Mouse (Mus musculus) granulocyte monocyte progenitor cell, adult 5-6 weeks (primary cell): ENCODE results near the gene Xpo4. TPM values are rescaled to one million over a fixed set of nuclear protein-coding genes. Genes with fewer than 3 reads are reported as not detected.
A peak's percentile ranks its signal among the peaks of the same experiment; 100 is the strongest.

Source experiments
- ATAC-seq: replicated peaks from 2 replicates; pipeline ENCODE4 v1.8.0; 2016; ENCODE audit warnings: mild to moderate bottlenecking, moderate TSS enrichment, inconsistent platforms; ENCODE audit not compliant: poor library complexity, severe bottlenecking
- total RNA-seq, 2 experiments: library from RNA; stranded (forward) in 1 of 2; stranded (reverse) in 1 of 2; fragments of 200-712, 200-1000 nt in 1 of 2; fragments of >200 nt in 1 of 2; fragmentation: Nextera tagmentation in 1 of 2; gene quantifications; 2 replicates each; pipeline ENCODE4 v1.2.3; 2014 to 2017

The Xpo4 gene
- total RNA-seq, 2 experiments from 2014 or later = 23.6 to 41.7 TPM

DNA sequence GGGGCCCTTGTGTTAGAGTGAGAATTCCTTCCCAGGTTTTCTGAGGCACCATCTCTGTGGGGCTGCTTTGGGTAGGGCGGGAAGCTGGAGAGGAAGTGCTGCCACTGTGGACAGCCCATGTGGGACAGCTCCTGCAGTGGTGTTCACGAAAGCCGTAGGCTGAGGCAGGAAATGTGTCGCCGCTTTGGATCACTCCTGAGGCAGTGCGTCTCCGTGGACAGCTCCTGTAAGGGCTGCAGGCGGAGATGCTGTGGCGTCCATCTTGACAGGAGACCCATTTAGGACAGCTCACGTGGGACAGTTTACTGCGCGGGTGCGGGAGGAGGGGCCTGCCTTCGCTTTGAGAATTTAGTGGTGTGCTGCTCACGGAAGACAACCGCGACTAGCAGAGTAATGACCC, 119.7 kb downstream of the Xpo4 start:
- ATAC-seq = no peak

DNA sequence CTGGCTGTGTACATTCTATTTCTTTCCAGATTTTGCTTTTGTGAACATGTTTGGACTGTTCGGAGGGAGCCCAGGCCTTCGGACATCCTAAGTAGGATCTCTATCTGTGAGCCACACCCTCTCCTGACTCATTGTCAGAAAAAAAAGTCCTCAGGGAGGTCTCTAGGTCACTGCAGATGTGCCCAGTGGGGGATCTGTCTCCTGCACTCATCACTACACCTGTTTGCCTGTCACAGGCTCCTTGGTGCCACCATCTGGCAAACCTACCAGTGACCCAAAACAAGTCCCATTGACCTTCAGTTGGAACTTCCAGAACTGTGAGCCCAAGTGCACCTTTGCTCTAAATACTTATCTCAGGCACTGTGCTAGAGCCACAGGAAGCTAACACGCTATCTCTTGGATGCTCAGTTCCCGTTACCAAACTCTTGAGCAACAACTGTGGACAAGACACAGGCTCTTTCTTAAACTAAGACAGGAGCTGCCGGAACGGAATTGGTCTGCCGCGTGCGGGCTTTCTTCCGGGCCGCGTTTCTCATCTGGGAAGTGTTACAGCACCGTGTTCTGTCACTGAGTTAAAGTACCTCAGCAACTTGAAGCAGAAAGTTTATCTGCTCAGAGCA, 121.7 kb downstream of the Xpo4 start:
- ATAC-seq = peak; percentile 79

GRCm38 (mm10) chr14:57542231-57542630, 123.0 kb downstream of the Xpo4 start:
- ATAC-seq = 0 out of 2 replicates have a peak, but pooled peaks have one; percentile 23

DNA sequence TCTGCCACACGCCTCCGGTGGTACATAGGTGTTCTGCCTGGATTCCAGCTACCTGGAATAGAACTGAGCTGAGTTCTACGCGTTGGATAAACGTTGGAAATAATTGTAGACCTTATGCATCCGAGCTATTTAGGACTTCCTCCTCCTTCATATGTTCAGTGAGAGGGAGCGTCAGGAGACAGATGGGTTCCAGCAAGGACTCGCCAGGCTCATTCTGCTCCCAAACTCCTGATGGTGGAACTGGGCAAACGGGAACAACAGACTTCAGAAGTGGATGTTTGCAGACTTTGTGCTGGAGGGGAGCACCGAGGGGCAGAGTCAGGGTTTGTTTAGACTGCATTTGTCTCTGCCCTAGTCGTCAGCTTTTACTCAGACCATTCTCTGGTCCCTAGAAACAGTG, 124.5 kb downstream of the Xpo4 start:
- ATAC-seq = no peak

GRCm38 (mm10) chr14:57537261-57538015, 127.8 kb downstream of the Xpo4 start:
- peak; percentile 88 for ATAC-seq

- ATAC-seq = no peak
These were observed 128.4 kb downstream of the Xpo4 start for GRCm38 (mm10) chr14:57536820-57537219.

DNA sequence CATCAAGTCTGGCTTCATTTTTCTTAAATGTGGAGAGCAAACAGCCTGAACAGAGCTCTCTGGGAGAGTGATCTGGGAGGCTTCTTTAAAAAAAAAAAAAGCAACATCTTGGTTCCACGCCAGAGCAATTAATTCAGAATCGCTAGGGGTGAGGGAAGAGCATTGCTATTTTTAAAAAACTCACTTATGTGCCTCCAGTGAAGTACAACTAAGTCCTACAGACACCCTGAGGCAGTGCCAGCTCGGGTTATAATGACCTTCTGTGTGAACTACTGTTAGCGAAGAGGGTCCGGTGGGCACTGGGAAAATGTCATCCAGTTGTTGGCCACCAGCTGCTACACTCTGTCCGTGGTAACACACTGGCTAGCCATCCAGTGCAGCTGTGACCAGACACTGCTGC, 129.6 kb downstream of the Xpo4 start:
- no peak for ATAC-seq

GRCm38 (mm10) chr14:57534961-57535360, 130.3 kb downstream of the Xpo4 start:
- ATAC-seq = no peak

DNA sequence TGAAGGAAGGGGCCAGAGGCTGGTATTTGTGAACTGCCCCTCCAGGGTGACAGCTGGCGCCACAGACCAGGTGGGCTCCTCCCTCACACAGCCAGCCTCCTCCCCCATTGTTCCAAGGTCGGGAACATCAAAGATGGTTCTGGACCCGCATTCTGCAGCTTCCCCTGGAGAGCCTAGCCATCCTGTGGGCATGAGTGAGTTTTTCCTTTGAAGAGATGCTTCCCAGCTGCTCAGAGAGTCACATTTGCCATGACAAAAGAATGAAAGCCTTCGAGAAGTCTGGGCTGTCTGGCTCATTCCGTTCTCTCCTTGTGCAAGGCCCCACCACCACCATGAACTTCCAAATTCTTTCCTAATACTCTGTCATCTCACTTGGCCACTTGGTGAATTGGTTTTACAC, 130.9 kb downstream of the Xpo4 start:
- no peak for ATAC-seq

DNA sequence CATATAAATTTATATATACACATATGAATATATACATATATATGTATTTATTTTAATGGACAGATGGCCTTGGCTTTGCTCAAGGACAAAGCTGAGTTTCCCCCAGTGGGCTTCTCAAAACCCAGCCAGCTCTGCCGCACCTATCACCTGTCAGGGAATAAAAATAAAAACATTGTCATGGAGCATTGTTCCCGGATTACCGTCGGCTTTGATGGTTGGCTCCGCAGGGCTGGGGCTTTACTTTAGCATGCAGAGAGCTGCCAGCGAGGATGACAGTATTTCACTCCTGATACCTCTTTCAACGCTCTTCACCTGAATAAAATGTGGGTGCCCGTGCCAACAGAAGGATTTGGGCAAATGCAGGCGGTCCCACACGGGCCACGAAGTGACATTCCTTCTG, 131.4 kb downstream of the Xpo4 start:
- ATAC-seq = no peak

- peak; percentile 50 for ATAC-seq
These were observed 132.0 kb downstream of the Xpo4 start for GRCm38 (mm10) chr14:57533214-57533613.

GRCm38 (mm10) chr14:57532577-57532976, 132.7 kb downstream of the Xpo4 start:
- no peak for ATAC-seq

DNA sequence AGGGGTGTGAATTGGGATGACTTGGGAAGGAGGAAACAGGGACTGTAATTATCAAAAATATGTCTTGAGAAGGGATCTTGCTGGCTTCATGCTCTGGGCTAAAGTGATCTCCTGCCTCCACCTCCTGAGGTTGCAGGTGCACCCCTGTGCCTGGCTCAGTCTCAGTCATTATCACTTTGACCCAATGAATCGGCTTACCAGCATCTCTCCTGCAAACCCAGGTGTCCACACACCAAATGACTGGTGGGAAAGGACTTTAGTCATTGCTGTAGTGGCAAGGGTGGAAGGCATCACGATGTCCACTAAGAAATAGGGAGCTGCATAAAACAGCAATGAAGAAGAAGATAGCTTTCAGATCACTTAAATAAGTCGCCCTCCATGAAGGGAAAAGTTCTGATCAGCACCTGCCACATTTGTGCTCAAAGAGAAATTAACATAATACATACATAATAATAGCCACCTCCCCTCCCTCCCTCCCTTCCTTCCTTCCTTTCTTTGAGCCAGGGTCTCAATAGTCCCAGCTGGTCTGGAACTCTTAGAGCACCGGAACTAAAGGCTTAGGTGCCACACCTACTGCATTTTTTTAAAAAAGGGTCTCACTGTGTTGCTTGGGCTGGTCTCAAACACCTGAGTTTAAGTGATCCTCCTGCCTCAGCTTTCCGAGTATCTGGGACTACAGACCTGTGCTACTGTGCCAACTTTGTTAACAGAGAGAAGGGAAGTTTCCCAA, 135.3 kb downstream of the Xpo4 start:
- no peak for ATAC-seq

DNA sequence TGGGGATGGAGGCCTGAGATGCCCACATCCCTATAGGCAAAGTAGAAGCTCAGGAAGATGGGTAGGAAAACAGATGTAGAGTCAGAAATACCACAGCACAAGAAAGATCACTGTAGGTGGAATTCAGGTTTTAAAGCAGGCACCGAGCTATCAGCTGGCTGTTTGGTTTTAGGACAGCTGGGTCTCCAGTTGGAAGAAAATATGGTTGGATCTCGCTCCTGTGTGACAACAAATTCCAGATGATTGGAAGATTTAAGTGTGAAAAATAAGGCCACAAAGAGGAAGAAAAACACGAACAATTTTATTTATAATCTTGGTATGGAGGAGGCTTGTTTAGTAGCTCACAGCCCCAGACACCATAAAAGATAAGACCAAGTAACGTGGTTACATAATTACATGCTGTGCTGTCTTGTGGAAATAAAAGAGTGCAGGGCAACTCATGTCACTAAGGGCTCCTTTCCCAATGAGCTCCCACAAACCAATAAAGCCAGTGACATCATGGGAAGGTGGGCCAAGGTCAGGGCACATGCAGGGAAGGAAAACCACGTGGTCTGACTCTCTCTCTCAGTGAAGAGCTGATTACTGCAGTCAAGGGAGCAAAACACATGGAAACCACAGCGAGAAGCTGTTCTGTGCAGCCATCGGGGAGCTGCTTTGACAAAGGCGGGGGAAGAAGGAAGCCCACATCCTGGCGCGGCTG, 136.0 kb downstream of the Xpo4 start:
- peak; percentile 15 for ATAC-seq

DNA sequence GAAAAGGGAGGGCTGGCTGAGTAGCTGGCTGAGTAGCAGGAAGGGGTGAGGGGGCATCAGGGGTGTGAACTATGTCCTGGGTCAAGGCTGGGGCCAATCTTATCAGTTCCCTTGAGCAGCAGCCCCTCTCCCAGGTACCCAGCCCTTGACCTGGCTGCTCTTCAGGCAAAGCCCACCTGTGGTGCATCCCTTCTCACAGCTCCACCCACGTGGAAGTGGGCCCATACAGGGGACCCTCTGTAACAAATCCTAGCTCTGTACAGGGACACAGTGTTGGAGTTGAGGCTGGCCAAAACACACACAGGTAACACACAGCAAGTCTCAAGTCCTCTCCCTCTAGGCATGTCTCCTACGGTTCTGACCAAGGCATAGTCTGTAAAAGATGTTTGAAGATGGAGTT, 137.6 kb downstream of the Xpo4 start:
- ATAC-seq = no peak

Other genes with a start within 250 kb of the Xpo4 start
- gene Ift88, start 241.4 kb downstream of the Xpo4 start, total RNA-seq (2014; fragmentation: Nextera tagmentation) = 6.5 and 8.6 TPM in 2 replicates
- 10.3 and 11.5 TPM in 2 replicates for gene Ift88, start 241.4 kb downstream of the Xpo4 start, total RNA-seq (2017)
- not detected in 2 replicates for gene Il17d, start 140.7 kb downstream of the Xpo4 start, total RNA-seq (2014; fragmentation: Nextera tagmentation)
- not detected in 2 replicates for gene Il17d, start 140.7 kb downstream of the Xpo4 start, total RNA-seq (2017)
- gene Eef1akmt1, start 93.8 kb downstream of the Xpo4 start, total RNA-seq (2014; fragmentation: Nextera tagmentation) = 24.9 and 30.6 TPM in 2 replicates
- gene Eef1akmt1, start 93.8 kb downstream of the Xpo4 start, total RNA-seq (2017) = 17.0 and 30.5 TPM in 2 replicates
- gene Gm49361, start 80.7 kb upstream of the Xpo4 start, total RNA-seq (2014; fragmentation: Nextera tagmentation) = not detected in 2 replicates
- gene Gm49361, start 80.7 kb upstream of the Xpo4 start, total RNA-seq (2017) = not detected in 2 replicates
- 14.3 and 22.9 TPM in 2 replicates for gene Lats2, start 93.0 kb upstream of the Xpo4 start, total RNA-seq (2014; fragmentation: Nextera tagmentation)
- gene Lats2, start 93.0 kb upstream of the Xpo4 start, total RNA-seq (2017) = 10.3 TPM in 2 replicates
- gene Sap18, start 132.8 kb upstream of the Xpo4 start, total RNA-seq (2014; fragmentation: Nextera tagmentation) = 82.0 and 298 TPM in 2 replicates
- 29.6 and 87.7 TPM in 2 replicates for gene Sap18, start 132.8 kb upstream of the Xpo4 start, total RNA-seq (2017)
- gene Ska3, start 160.8 kb upstream of the Xpo4 start, total RNA-seq (2014; fragmentation: Nextera tagmentation) = 12.8 and 14.4 TPM in 2 replicates
- gene Ska3, start 160.8 kb upstream of the Xpo4 start, total RNA-seq (2017) = 25.7 and 31.0 TPM in 2 replicates
- 70.8 and 124 TPM in 2 replicates for gene Mrpl57, start 160.8 kb upstream of the Xpo4 start, total RNA-seq (2014; fragmentation: Nextera tagmentation)
- gene Mrpl57, start 160.8 kb upstream of the Xpo4 start, total RNA-seq (2017) = 53.4 and 110 TPM in 2 replicates
- 29.1 and 41.4 TPM in 2 replicates for gene Zdhhc20, start 224.8 kb upstream of the Xpo4 start, total RNA-seq (2014; fragmentation: Nextera tagmentation)
- 42.3 and 60.9 TPM in 2 replicates for gene Zdhhc20, start 224.8 kb upstream of the Xpo4 start, total RNA-seq (2017)